Mouse (Mus musculus) G1E (cell line): ENCODE measurements around the gene Wdr13.

Source experiments
- CTCF ChIP-seq: IDR thresholded peaks from 2 replicates; pipeline ENCODE4 v1.5.1; 2012; ENCODE audit warnings: low read depth, low read length, inconsistent platforms, mixed read lengths
- GATA1 ChIP-seq: IDR thresholded peaks from 2 replicates; pipeline ENCODE4 v1.6.1; 2012; ENCODE audit warnings: borderline replicate concordance, low read length, inconsistent platforms, mixed read lengths
- GATA2 ChIP-seq: IDR thresholded peaks from 2 replicates; pipeline ENCODE4 v1.6.1; 2012; ENCODE audit warnings: low read depth, low read length, inconsistent platforms, borderline replicate concordance
- POLR2AphosphoS5 ChIP-seq: IDR thresholded peaks from 2 replicates; pipeline ENCODE4 v1.6.1; 2012; ENCODE audit warnings: low read depth, low read length, inconsistent platforms; ENCODE audit not compliant: insufficient replicate concordance
- TAL1 ChIP-seq: conservative IDR thresholded peaks from 2 replicates; pipeline ENCODE4 v1.6.1; 2012; ENCODE audit warnings: low read depth, low read length, inconsistent platforms, mixed read lengths

- no peak for TF ChIP-seq CTCF
- TF ChIP-seq GATA1 = no peak
- TF ChIP-seq TAL1 = no peak
- TF ChIP-seq GATA2 = no peak
- TF ChIP-seq POLR2AphosphoS5 = no peak
Measured at GRCm38 (mm10) chrX:8140446-8140845, 7.8 kb upstream of the Wdr13 start.
